Mouse (Mus musculus) kidney, postnatal 0 days (tissue): ENCODE data around the gene Ppp2r5a. TPM values are rescaled to one million over a fixed set of nuclear protein-coding genes. Genes with fewer than 3 reads are reported as not detected.

Experiments used
- ATAC-seq: fragments of 200-750 bp; cut with Nextera tagmentation; replicated peaks from 2 replicates; pipeline ENCODE4 v1.8.0; 2017; ENCODE audit warnings: low read depth, moderate number of reproducible peaks, moderate TSS enrichment, moderate library complexity; ENCODE audit not compliant: low FRiP score
- DNase-seq: peaks from one replicate; pipeline ENCODE4 v3.0.0-alpha.2; 2016; ENCODE audit warnings: low spot score
- H3K27ac ChIP-seq: fragments of 300-500 bp; sonication (generic); 2 replicates; pipeline ENCODE4 v1.5.1; 2014; ENCODE audit warnings: mild to moderate bottlenecking
- H3K27me3 ChIP-seq: fragments of 300-500 bp; sonication (generic); 2 replicates; pipeline ENCODE4 v1.6.1; 2014; ENCODE audit warnings: low read length, mixed read lengths; ENCODE audit not compliant: insufficient read depth
- H3K36me3 ChIP-seq: fragments of 300-500 bp; sonication (generic); 2 replicates; pipeline ENCODE4 v1.6.1; 2014; ENCODE audit warnings: low read length, mixed read lengths; ENCODE audit not compliant: insufficient read depth
- H3K4me1 ChIP-seq: fragments of 300-500 bp; sonication (generic); replicated peaks from 2 replicates; pipeline ENCODE4 v1.6.1; 2014; ENCODE audit warnings: antibody characterized with exemption, low read length, mixed read lengths; ENCODE audit not compliant: insufficient read depth
- H3K4me2 ChIP-seq: fragments of 300-500 bp; sonication (generic); 2 replicates; pipeline ENCODE4 v1.6.1; 2014; ENCODE audit warnings: mild to moderate bottlenecking, low read length, moderate library complexity, mixed read lengths
- H3K4me3 ChIP-seq: fragments of 300-500 bp; sonication (generic); replicated peaks from 2 replicates; pipeline ENCODE4 v1.5.1; 2014; ENCODE audit warnings: low read depth, low read length
- H3K9ac ChIP-seq: fragments of 300-500 bp; sonication (generic); 2 replicates; pipeline ENCODE4 v1.6.1; 2014; ENCODE audit warnings: low read depth, low read length
- H3K9me3 ChIP-seq: fragments of 300-500 bp; sonication (generic); replicated peaks from 2 replicates; pipeline ENCODE4 v1.6.1; 2016; ENCODE audit warnings: low read length, inconsistent platforms, mixed read lengths
- CTCF ChIP-seq: IDR thresholded peaks from 2 replicates; pipeline ENCODE4 v1.5.1; 2016; ENCODE audit warnings: antibody characterized with exemption, low read depth, mild to moderate bottlenecking, moderate library complexity
- WGBS: fragments of 180-500 bp; shearing (Covaris S2); extraction: QIAGEN DNeasy Blood & Tissue Kit; methylation state at CpG from one replicate; pipeline ENCODE4 v1.1.7; 2014; 5-methylcytosine and 5-hydroxymethylcytosine counted together
- polyA plus RNA-seq: library from polyadenylated mRNA; unstranded; fragments of >200 nt; fragmentation: Nextera tagmentation; extraction: Ambion mirVana; gene quantifications from 2 replicates; pipeline ENCODE4 v1.2.1, GENCODE M21; 2015

The Ppp2r5a gene
- polyA plus RNA-seq, 1 experiment from 2014 or later, result 39.8 TPM

- H3K27me3 ChIP-seq, result no peaks in the 10 kb centered on the region
- ATAC-seq (no peak), DNase-seq (no peak)
- 73% methylated on average over 8 of the region's 8 CpGs for WGBS
- peak overlapping the region; percentile 60; the same call in 1 of the 2 replicates for H3K27ac ChIP-seq
- H3K36me3 ChIP-seq, result no peaks in the 10 kb centered on the region; the same call in 1 of the 2 replicates
- H3K9ac ChIP-seq, result no peak overlapping the region
- TF ChIP-seq CTCF, result no peak
- peaks cover 7% of the 10 kb centered on the region; the same call in 1 of the 2 replicates for H3K4me1 ChIP-seq
- H3K4me2 ChIP-seq, result peak overlapping the region; percentile 85
- H3K9me3 ChIP-seq, result no peaks in the 10 kb centered on the region
- no peak overlapping the region for H3K4me3 ChIP-seq
These were observed 75.8 kb downstream of the Ppp2r5a start for GRCm38 (mm10) chr1:191327258-191327657.

GRCm38 (mm10) chr1:191326233-191326882 lies 76.7 kb downstream of the Ppp2r5a start:
- Histone ChIP-seq H3K9me3 (no peaks in the 10 kb centered on the region), H3K4me3 (peak overlapping the region; percentile 56), H3K36me3 (no peaks in the 10 kb centered on the region; the same call in 1 of the 2 replicates), H3K4me1 (peaks cover 7% of the 10 kb centered on the region; the same call in 1 of the 2 replicates), H3K9ac (peak overlapping the region; percentile 75), H3K4me2 (peak overlapping the region; percentile 85), H3K27ac (peak overlapping the region; percentile 60), H3K27me3 (no peaks in the 10 kb centered on the region)
- ATAC-seq (peak; percentile 38), DNase-seq (peak; percentile 46)
- TF ChIP-seq CTCF, result no peak
- WGBS, result 1% methylated on average over 34 of the region's 35 CpGs

GRCm38 (mm10) chr1:191325726-191326232 lies 77.3 kb downstream of the Ppp2r5a start, which contains the start of gene Tmem206:
TSS of gene Tmem206 (plus strand) at chr1:191325912.
- WGBS, result under 1% methylated on average over 42 of the region's 42 CpGs
- peak within 1 kb of the TSS; percentile 60 for H3K27ac ChIP-seq

GRCm38 (mm10) chr1:191324733-191325590 lies 78.1 kb downstream of the Ppp2r5a start:
- Histone ChIP-seq H3K9me3 (no peaks in the 10 kb centered on the region), H3K27me3 (no peaks in the 10 kb centered on the region), H3K4me2 (peak overlapping the region; percentile 85; the same call in 1 of the 2 replicates), H3K4me1 (peaks cover 7% of the 10 kb centered on the region; the same call in 1 of the 2 replicates), H3K36me3 (no peaks in the 10 kb centered on the region), H3K4me3 (0 out of 2 replicates have a peak overlapping the region, but pooled peaks have one; percentile 56), H3K27ac (no peak overlapping the region), H3K9ac (no peak overlapping the region)
- DNase-seq, result no peak
- ATAC-seq, result no peak
- WGBS, result 81% methylated on average over 7 of the region's 7 CpGs
- TF ChIP-seq CTCF, result no peak

More at GRCm38 (mm10) chr1:191325726-191326232, 77.3 kb downstream of the Ppp2r5a start, which contains the start of gene Tmem206:
- Histone ChIP-seq H3K9me3 (no peaks in the 10 kb centered on the region), H3K4me3 (peak within 1 kb of the TSS; percentile 56), H3K9ac (peak within 1 kb of the TSS; percentile 75), H3K4me2 (peak within 1 kb of the TSS; percentile 85), H3K27me3 (no peaks in the 10 kb centered on the region), H3K36me3 (no peaks in the 10 kb centered on the region), H3K4me1 (peaks cover 7% of the 10 kb centered on the region; the same call in 1 of the 2 replicates)
- no peak for TF ChIP-seq CTCF
- ATAC-seq (peak; percentile 83), DNase-seq (peak; percentile 98)

- no peak for TF ChIP-seq CTCF
- WGBS, result 86% methylated on average over 3 of the region's 3 CpGs
These were observed 79.7 kb downstream of the Ppp2r5a start for GRCm38 (mm10) chr1:191323381-191323780.

GRCm38 (mm10) chr1:191318686-191319085 lies 84.4 kb downstream of the Ppp2r5a start:
- Histone ChIP-seq H3K36me3 (no peaks in the 10 kb centered on the region), H3K4me2 (no peak overlapping the region), H3K4me3 (no peak overlapping the region), H3K4me1 (no peaks in the 10 kb centered on the region), H3K9ac (no peak overlapping the region), H3K27me3 (no peaks in the 10 kb centered on the region), H3K9me3 (no peaks in the 10 kb centered on the region), H3K27ac (no peak overlapping the region)
- TF ChIP-seq CTCF, result no peak
- ATAC-seq (no peak), DNase-seq (no peak)
- WGBS, result 63% methylated on average over 5 of the region's 5 CpGs

More at GRCm38 (mm10) chr1:191323381-191323780, 79.7 kb downstream of the Ppp2r5a start:
- Histone ChIP-seq H3K4me2 (no peak overlapping the region), H3K27ac (no peak overlapping the region), H3K9me3 (no peaks in the 10 kb centered on the region), H3K36me3 (no peaks in the 10 kb centered on the region), H3K4me3 (no peak overlapping the region), H3K27me3 (no peaks in the 10 kb centered on the region), H3K4me1 (peaks cover 7% of the 10 kb centered on the region; the same call in 1 of the 2 replicates), H3K9ac (no peak overlapping the region)
- ATAC-seq (no peak), DNase-seq (no peak)
